Mouse (Mus musculus): ENCODE results near the gene Nkx2-1.

The Nkx2-1 gene

GRCm38 (mm10) chr12:56522191-56522590 is 14.5 kb downstream of the Nkx2-1 start:
- DNase-seq (ENCODE audit: low spot score), result no peak

GRCm38 (mm10) chr12:56521106-56521840 is 15.4 kb downstream of the Nkx2-1 start:
- DNase-seq (ENCODE audit: low spot score), result no peak

- no peak for DNase-seq (ENCODE audit: low spot score)
These were observed 16.2 kb downstream of the Nkx2-1 start for GRCm38 (mm10) chr12:56520396-56521105.

- DNase-seq (ENCODE audit: low spot score), result no peak
These were observed 16.9 kb downstream of the Nkx2-1 start for GRCm38 (mm10) chr12:56519738-56520191.

GRCm38 (mm10) chr12:56519071-56519737 is 17.5 kb downstream of the Nkx2-1 start:
- DNase-seq (ENCODE audit: low spot score), result no peak

- DNase-seq (ENCODE audit: low spot score), result no peak
These were observed 18.5 kb downstream of the Nkx2-1 start for GRCm38 (mm10) chr12:56518221-56518620.

- no peak for DNase-seq (ENCODE audit: low spot score)
These were observed 21.9 kb downstream of the Nkx2-1 start for GRCm38 (mm10) chr12:56514831-56515230.

- no peak for DNase-seq (ENCODE audit: low spot score)
These were observed 28.3 kb downstream of the Nkx2-1 start for GRCm38 (mm10) chr12:56508413-56508812.

- no peak for DNase-seq (ENCODE audit: low spot score)
These were observed 49.7 kb downstream of the Nkx2-1 start for GRCm38 (mm10) chr12:56487046-56487445.

- DNase-seq (ENCODE audit: low spot score), result no peak
These were observed 54.1 kb downstream of the Nkx2-1 start for GRCm38 (mm10) chr12:56482606-56483005.

All from c-Kit-positive CD71-positive TER-119-positive erythroid progenitor cells, embryonic 14.5 days (primary cell).